In the genomic region with DNA sequence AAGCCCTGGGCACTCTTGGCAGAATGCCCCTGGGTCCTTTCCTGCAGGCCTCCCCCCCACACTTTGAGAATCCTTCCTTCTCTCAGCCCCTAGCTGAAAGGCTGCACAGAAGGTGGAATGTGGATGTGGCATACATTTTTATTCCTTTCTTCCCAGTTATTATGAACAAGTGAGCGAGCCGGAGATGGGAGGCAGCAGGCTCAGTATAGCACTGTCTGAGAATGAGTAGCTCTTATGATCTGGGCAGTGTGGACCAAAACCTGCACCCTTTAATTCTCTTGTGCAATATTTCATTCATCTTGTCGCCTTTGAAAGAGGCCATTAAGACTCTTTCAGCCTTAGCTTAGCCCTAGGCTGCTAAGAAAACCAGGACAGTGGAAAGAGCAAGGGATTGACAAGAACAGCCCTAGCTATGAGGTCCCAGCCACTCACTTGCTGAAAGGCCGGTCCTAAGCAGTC, we compare ENCODE assay signal across 11 mouse cellular contexts.
DNase-seq lines count a peak whose midpoint lies in the region; ATAC-seq and TF ChIP-seq lines count a peak whose summit lies in the region.
"Had no signal": no experiment of that assay in that cellular context is flagged by ENCODE, and none has a peak within 500 bp of the region (broad histone marks: within the 10 kb centered on the region; RNA-seq: fewer than 3 reads in every experiment).

No protein-coding gene starts in this region.

- H3K4me2 ChIP-seq in hindbrain, postnatal 0 days (ENCODE audit: low read depth, low read length) = no peak overlapping the region
- H3K4me2 ChIP-seq: liver, embryonic 11.5 days had no signal

- H3K4me1 ChIP-seq in forebrain, embryonic 10.5 days = peaks cover 30% of the 10 kb centered on the region
- peaks cover 20% of the 10 kb centered on the region for H3K4me1 ChIP-seq in hindbrain, postnatal 0 days (ENCODE audit: insufficient read depth, low read length)
- H3K4me1 ChIP-seq in heart, embryonic 10.5 days = no peaks in the 10 kb centered on the region

- H3K27me3 ChIP-seq in forebrain, embryonic 10.5 days (ENCODE audit: poor library complexity, severe bottlenecking) = no peaks in the 10 kb centered on the region
- no peaks in the 10 kb centered on the region for H3K27me3 ChIP-seq in hindbrain, postnatal 0 days (ENCODE audit: insufficient read depth, low read length)
- no peaks in the 10 kb centered on the region for H3K27me3 ChIP-seq in heart, embryonic 10.5 days (ENCODE audit: insufficient read depth, poor library complexity, severe bottlenecking)

- H3K9me3 ChIP-seq in forebrain, embryonic 10.5 days = no peaks in the 10 kb centered on the region
- no peaks in the 10 kb centered on the region for H3K9me3 ChIP-seq in hindbrain, postnatal 0 days (ENCODE audit: low read length)
- H3K9me3 ChIP-seq in heart, embryonic 10.5 days = no peaks in the 10 kb centered on the region

- intact Hi-C loops in left cerebral cortex, postnatal 10 days (cut with DNase I) = no loop called here
- intact Hi-C loops in gastrocnemius, postnatal 14 days (cut with DNase I; ENCODE audit: low total_unique reads) = no loop called here

- no peak overlapping the region for H3K9ac ChIP-seq in hindbrain, postnatal 0 days (replicated peaks; ENCODE audit: low read length)

- no peak overlapping the region for H3K4me3 ChIP-seq in forebrain, embryonic 10.5 days
- H3K4me3 ChIP-seq in hindbrain, postnatal 0 days (ENCODE audit: low read length) = no peak overlapping the region
- no peak overlapping the region for H3K4me3 ChIP-seq in heart, embryonic 10.5 days

- WGBS in forebrain, embryonic 10.5 days = 59% methylated on average over 4 of the region's 4 CpGs
- WGBS in hindbrain, postnatal 0 days = 35% methylated on average over 4 of the region's 4 CpGs
- 80% methylated on average over 4 of the region's 4 CpGs for WGBS in heart, embryonic 10.5 days

- peak; percentile 61; the same call in 1 of the 2 replicates for ATAC-seq in hindbrain, postnatal 0 days

- H3K36me3 ChIP-seq in forebrain, embryonic 10.5 days (replicated peaks) = no peaks in the 10 kb centered on the region
- no peaks in the 10 kb centered on the region for H3K36me3 ChIP-seq in hindbrain, postnatal 0 days (ENCODE audit: insufficient read depth, low read length)
- no peaks in the 10 kb centered on the region for H3K36me3 ChIP-seq in heart, embryonic 10.5 days

- no peak for TF ChIP-seq CTCF in hindbrain, postnatal 0 days (IDR thresholded peaks at IDR 0.05; ENCODE audit: low read depth)

- DNase-seq in left cerebral cortex, postnatal 10 days (ENCODE audit: extremely low spot score in 1 of 2, low spot score in 2 of 2) = peak; percentile 22 to 27
- no peak for DNase-seq in left cerebral cortex, adult 8-10 months (ENCODE audit: low spot score in 2 of 2)
- peak; percentile 9 for DNase-seq in brain, adult 2 months (ENCODE audit: low read depth, low spot score)
- no peak for DNase-seq in forebrain, embryonic 10.5 days (ENCODE audit: extremely low spot score, low spot score)
- peak; percentile 38 for DNase-seq in hindbrain, postnatal 0 days (ENCODE audit: low spot score)
- no peak for DNase-seq in heart, embryonic 10.5 days (ENCODE audit: low spot score)
- no peak for DNase-seq in gastrocnemius, postnatal 14 days
- DNase-seq in cerebellum, adult 8-10 months = no peak
- DNase-seq: cerebellum, postnatal 36 days; lung, postnatal 10 days had no signal

- H3K27ac ChIP-seq in forebrain, embryonic 10.5 days = peak overlapping the region; percentile 40; the same call in 1 of the 2 replicates
- H3K27ac ChIP-seq in hindbrain, postnatal 0 days = peak overlapping the region; percentile 56
- no peak overlapping the region for H3K27ac ChIP-seq in heart, embryonic 10.5 days

Comparison
In these comparisons a context has a peak if more than half of its experiments do, and no peak if none do; other contexts are left out.
1. DNase-seq: peak in left cerebral cortex, postnatal 10 days (2 of 2), brain, adult 2 months (single experiment) and hindbrain, postnatal 0 days (single experiment); none in left cerebral cortex, adult 8-10 months (0 of 2), forebrain, embryonic 10.5 days (single experiment), heart, embryonic 10.5 days (single experiment), gastrocnemius, postnatal 14 days (single experiment) and cerebellum, adult 8-10 months (single experiment).